Mouse (Mus musculus): ENCODE results near the gene Plcb4. TPM values are rescaled to one million over a fixed set of nuclear protein-coding genes. Genes with fewer than 3 reads are reported as not detected.

Plcb4 gene
- total and polyA plus RNA-seq, 2 experiments from 2014 or later: 31.4 to 66.6 TPM

GRCm38 (mm10) chr2:135676978-135677501 is 18.2 kb downstream of the Plcb4 start:
- Histone ChIP-seq H3K9me3 (ENCODE audit: low read length) (no peaks in the 10 kb centered on the region), H3K27me3 (ENCODE audit: insufficient read depth, low read length) (no peaks in the 10 kb centered on the region), H3K27ac (ENCODE audit: low read depth, low read length) (no peak overlapping the region), H3K9ac (replicated peaks; ENCODE audit: low read length, poor library complexity, severe bottlenecking) (no peak overlapping the region), H3K36me3 (ENCODE audit: insufficient read depth, low read length) (no peaks in the 10 kb centered on the region), H3K4me1 (ENCODE audit: insufficient read depth, low read length) (no peaks in the 10 kb centered on the region), H3K4me2 (ENCODE audit: low read depth, low read length, poor library complexity, severe bottlenecking) (no peak overlapping the region), H3K4me3 (ENCODE audit: low read depth, low read length) (no peak overlapping the region)
- ATAC-seq (ENCODE audit: low FRiP score): no peak
- no peak for DNase-seq (ENCODE audit: low spot score)
- no peak for TF ChIP-seq CTCF (IDR thresholded peaks at IDR 0.05)
- WGBS: 44% methylated on average over 8 of the region's 8 CpGs

DNA sequence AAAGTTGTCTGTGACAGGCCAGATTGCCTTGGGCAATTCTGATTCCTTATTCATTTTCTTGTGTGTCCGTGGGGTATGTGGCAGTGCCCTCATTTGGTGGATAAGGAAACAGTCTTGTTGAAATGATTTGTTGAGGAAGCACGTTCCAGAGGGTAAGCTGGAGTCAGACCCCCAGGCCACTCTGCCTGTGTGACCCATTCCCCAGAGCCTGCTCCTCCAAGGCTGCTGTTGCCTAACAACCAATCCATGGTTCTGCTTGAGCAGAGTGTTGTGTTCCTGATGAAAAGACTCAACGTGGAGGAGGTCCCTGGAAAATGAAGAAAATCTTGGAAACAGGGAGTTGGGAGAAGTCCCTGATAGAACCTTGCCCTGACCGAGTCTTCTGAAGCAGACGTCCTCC is 18.8 kb downstream of the Plcb4 start:
- 45% methylated on average over 5 of the region's 5 CpGs for WGBS
- no peak overlapping the region; the same call in 1 of the 2 replicates for H3K9ac ChIP-seq (replicated peaks; ENCODE audit: low read length, poor library complexity, severe bottlenecking)
- no peaks in the 10 kb centered on the region for H3K4me1 ChIP-seq (ENCODE audit: insufficient read depth, low read length)
- TF ChIP-seq CTCF (IDR thresholded peaks at IDR 0.05): no peak
- DNase-seq (ENCODE audit: low spot score) (no peak), ATAC-seq (ENCODE audit: low FRiP score) (no peak)
- H3K4me3 ChIP-seq (ENCODE audit: low read depth, low read length): no peak overlapping the region
- H3K9me3 ChIP-seq (ENCODE audit: low read length): no peaks in the 10 kb centered on the region
- H3K36me3 ChIP-seq (ENCODE audit: insufficient read depth, low read length): no peaks in the 10 kb centered on the region
- H3K27ac ChIP-seq (ENCODE audit: low read depth, low read length): no peak overlapping the region
- H3K4me2 ChIP-seq (ENCODE audit: low read depth, low read length, poor library complexity, severe bottlenecking): no peak overlapping the region
- no peaks in the 10 kb centered on the region for H3K27me3 ChIP-seq (ENCODE audit: insufficient read depth, low read length)

DNA sequence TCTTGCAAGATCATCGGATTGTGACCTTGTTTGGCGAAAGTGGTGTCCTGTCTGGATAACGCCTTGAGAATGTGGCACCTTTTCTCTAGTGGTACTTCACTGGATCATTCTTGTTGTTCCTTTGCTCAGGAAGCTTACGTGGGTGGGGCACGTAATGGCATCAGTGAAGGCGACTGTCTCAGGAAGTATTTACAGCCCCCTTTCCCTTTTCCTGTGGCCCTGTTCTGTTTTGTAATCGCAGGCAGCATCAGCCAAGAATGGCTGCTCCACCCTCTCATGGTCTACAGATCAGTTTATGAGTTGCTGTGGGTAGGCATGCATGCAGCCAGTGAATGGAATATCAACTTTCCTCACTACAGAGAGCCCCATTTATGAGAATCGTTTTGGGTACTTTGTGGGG is 21.2 kb downstream of the Plcb4 start:
- no peaks in the 10 kb centered on the region for H3K36me3 ChIP-seq (ENCODE audit: insufficient read depth, low read length)
- H3K4me2 ChIP-seq (ENCODE audit: low read depth, low read length, poor library complexity, severe bottlenecking): no peak overlapping the region
- H3K27ac ChIP-seq (ENCODE audit: low read depth, low read length): no peak overlapping the region
- no peak for TF ChIP-seq CTCF (IDR thresholded peaks at IDR 0.05)
- 86% methylated on average over 8 of the region's 8 CpGs for WGBS
- no peak for ATAC-seq (ENCODE audit: low FRiP score)
- no peak overlapping the region for H3K4me3 ChIP-seq (ENCODE audit: low read depth, low read length)
- no peaks in the 10 kb centered on the region for H3K9me3 ChIP-seq (ENCODE audit: low read length)
- no peaks in the 10 kb centered on the region for H3K27me3 ChIP-seq (ENCODE audit: insufficient read depth, low read length)
- H3K4me1 ChIP-seq (ENCODE audit: insufficient read depth, low read length): no peaks in the 10 kb centered on the region
- no peak for DNase-seq (ENCODE audit: low spot score)
- no peak overlapping the region for H3K9ac ChIP-seq (replicated peaks; ENCODE audit: low read length, poor library complexity, severe bottlenecking)

DNA sequence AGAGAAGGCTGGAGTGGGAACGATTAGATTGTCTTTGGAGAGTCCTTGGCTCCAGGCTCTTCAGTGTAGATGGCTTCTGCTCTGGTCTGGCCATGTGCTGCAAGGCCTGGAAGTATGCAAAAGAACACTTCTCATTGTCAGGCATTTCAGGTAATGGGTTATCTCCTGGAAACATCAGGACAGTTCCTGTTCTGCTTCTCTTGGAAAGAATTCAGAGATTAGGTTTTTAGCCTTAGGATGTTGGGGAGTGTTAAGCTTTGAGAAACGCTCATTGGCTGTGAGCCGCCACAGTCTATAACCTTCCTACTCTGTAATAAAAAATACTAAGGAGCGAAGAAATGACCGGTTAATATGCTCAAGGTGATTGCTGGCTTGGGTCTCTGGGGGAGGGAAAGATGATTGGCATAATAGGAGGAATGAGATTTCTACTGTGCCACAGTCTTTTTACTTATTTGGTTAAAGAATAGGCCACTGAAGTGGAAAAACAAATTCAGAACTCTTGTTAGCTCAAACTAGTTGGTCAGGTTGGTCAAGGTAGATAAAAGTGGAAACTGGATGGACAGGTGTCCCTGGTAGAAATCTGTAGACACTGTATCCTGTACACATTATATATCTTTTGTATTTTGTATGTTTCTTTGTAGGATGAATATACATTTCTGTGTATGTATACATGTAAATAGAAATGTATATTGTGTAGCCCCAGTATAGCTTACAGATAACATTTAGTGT is 21.8 kb downstream of the Plcb4 start:
- no peaks in the 10 kb centered on the region for H3K9me3 ChIP-seq (ENCODE audit: low read length)
- ATAC-seq (ENCODE audit: low FRiP score) (no peak), DNase-seq (ENCODE audit: low spot score) (no peak)
- no peak overlapping the region for H3K27ac ChIP-seq (ENCODE audit: low read depth, low read length)
- no peaks in the 10 kb centered on the region for H3K4me1 ChIP-seq (ENCODE audit: insufficient read depth, low read length)
- H3K36me3 ChIP-seq (ENCODE audit: insufficient read depth, low read length): no peaks in the 10 kb centered on the region
- no peak overlapping the region for H3K9ac ChIP-seq (replicated peaks; ENCODE audit: low read length, poor library complexity, severe bottlenecking)
- H3K4me2 ChIP-seq (ENCODE audit: low read depth, low read length, poor library complexity, severe bottlenecking): no peak overlapping the region
- TF ChIP-seq CTCF (IDR thresholded peaks at IDR 0.05): no peak
- no peaks in the 10 kb centered on the region for H3K27me3 ChIP-seq (ENCODE audit: insufficient read depth, low read length)
- WGBS: 82% methylated on average over 5 of the region's 5 CpGs
- no peak overlapping the region for H3K4me3 ChIP-seq (ENCODE audit: low read depth, low read length)

GRCm38 (mm10) chr2:135683684-135684440 is 25.1 kb downstream of the Plcb4 start:
- no peaks in the 10 kb centered on the region for H3K27me3 ChIP-seq (ENCODE audit: insufficient read depth, low read length)
- H3K4me3 ChIP-seq (ENCODE audit: low read depth, low read length): no peak overlapping the region
- no peaks in the 10 kb centered on the region for H3K36me3 ChIP-seq (ENCODE audit: insufficient read depth, low read length)
- H3K4me2 ChIP-seq (ENCODE audit: low read depth, low read length, poor library complexity, severe bottlenecking): no peak overlapping the region
- DNase-seq (ENCODE audit: low spot score): no peak
- no peaks in the 10 kb centered on the region for H3K9me3 ChIP-seq (ENCODE audit: low read length)
- no peak for TF ChIP-seq CTCF (IDR thresholded peaks at IDR 0.05)
- WGBS: 80% methylated on average over 10 of the region's 10 CpGs
- no peaks in the 10 kb centered on the region for H3K4me1 ChIP-seq (ENCODE audit: insufficient read depth, low read length)
- ATAC-seq (ENCODE audit: low FRiP score): no peak
- no peak overlapping the region for H3K27ac ChIP-seq (ENCODE audit: low read depth, low read length)
- H3K9ac ChIP-seq (replicated peaks; ENCODE audit: low read length, poor library complexity, severe bottlenecking): no peak overlapping the region

- H3K27ac ChIP-seq (ENCODE audit: low read depth, low read length): no peak overlapping the region
- no peaks in the 10 kb centered on the region for H3K36me3 ChIP-seq (ENCODE audit: insufficient read depth, low read length)
- H3K27me3 ChIP-seq (ENCODE audit: insufficient read depth, low read length): no peaks in the 10 kb centered on the region
- H3K9ac ChIP-seq (replicated peaks; ENCODE audit: low read length, poor library complexity, severe bottlenecking): no peak overlapping the region
- no peak for TF ChIP-seq CTCF (IDR thresholded peaks at IDR 0.05)
- H3K4me1 ChIP-seq (ENCODE audit: insufficient read depth, low read length): no peaks in the 10 kb centered on the region
- H3K4me3 ChIP-seq (ENCODE audit: low read depth, low read length): no peak overlapping the region
- no peak for DNase-seq (ENCODE audit: low spot score)
- H3K9me3 ChIP-seq (ENCODE audit: low read length): no peaks in the 10 kb centered on the region
- no peak overlapping the region for H3K4me2 ChIP-seq (ENCODE audit: low read depth, low read length, poor library complexity, severe bottlenecking)
- WGBS: 89% methylated on average over 4 of the region's 4 CpGs
- ATAC-seq (ENCODE audit: low FRiP score): no peak
Measured at GRCm38 (mm10) chr2:135686692-135687091, 27.9 kb downstream of the Plcb4 start.
